Mouse (Mus musculus): ENCODE data around the gene Rasl2-9. TPM values are rescaled to one million over a fixed set of nuclear protein-coding genes. Genes with fewer than 3 reads are reported as not detected.

Rasl2-9 gene
- polyA plus RNA-seq, 1 experiment from 2014 or later = 0.80 TPM

DNA sequence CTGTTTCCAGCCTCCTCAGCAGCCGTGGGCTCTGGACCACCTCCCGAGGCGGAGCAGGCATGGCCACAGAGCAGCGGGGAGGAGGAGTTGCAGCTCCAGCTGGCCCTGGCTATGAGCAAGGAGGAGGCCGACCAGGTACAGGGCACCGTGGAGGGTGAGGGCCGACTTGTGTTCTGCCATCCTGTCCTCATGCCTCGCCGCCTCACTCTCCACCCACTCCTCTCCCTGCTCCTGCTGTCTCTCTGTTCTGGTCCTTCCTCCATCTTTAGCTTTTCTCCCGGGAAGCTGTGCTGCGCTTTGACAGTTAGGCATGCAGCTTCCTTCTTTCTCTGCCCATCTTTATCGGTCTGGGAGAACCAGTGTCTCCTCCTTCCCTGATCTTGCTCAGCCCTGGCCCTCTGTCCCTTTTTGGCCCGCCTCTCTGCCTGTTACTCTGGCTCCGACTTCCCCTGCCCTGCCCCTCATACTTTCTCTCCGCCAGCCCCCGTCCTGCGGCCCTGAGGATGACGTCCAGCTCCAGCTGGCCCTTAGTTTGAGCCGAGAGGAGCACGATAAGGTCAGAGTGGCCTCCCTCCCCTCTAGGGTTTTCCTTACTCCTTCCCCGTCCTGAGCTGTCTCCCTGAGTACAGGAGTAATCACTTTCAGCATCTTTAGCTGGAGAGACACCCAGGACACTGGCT lies 32.8 kb downstream of the Rasl2-9 start:
- Histone ChIP-seq H3K4me2 (replicated peaks) (no peak overlapping the region), H3K27ac (replicated peaks) (no peak overlapping the region), H3K4me3 (replicated peaks) (no peak overlapping the region), H3K9me3 (replicated peaks) (no peaks in the 10 kb centered on the region), H3K36me3 (peaks cover 89% of the 10 kb centered on the region), H3K4me1 (no peaks in the 10 kb centered on the region), H3K9ac (no peak overlapping the region), H3K27me3 (no peaks in the 10 kb centered on the region)
- 84% methylated on average over 21 of the region's 21 CpGs for WGBS
- ATAC-seq (ENCODE audit: insufficient number of reproducible peaks, low FRiP score, low TSS enrichment, low read depth) = no peak

DNA sequence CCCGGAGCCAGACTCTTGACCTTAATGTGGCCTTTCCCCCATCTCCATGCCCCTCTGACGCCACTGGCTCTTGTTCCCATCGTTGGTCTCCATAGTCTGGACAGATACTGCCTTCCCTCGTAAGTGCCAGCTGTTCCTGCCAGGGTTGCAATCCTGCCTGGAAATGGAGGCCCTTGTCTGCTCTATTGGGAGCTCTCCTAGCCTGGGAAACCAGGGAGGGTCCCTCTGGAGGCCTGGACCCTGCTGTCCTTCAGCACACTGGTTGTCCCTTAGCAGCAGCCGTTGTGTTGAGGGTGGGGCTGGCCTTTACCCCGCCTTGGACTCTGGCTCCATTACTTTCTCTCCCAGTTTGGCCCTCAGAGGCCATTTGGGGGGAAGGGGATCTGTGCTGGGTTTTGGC lies 33.4 kb downstream of the Rasl2-9 start:
- 92% methylated on average over 6 of the region's 6 CpGs for WGBS
- no peak for ATAC-seq (ENCODE audit: insufficient number of reproducible peaks, low FRiP score, low TSS enrichment, low read depth)

DNA sequence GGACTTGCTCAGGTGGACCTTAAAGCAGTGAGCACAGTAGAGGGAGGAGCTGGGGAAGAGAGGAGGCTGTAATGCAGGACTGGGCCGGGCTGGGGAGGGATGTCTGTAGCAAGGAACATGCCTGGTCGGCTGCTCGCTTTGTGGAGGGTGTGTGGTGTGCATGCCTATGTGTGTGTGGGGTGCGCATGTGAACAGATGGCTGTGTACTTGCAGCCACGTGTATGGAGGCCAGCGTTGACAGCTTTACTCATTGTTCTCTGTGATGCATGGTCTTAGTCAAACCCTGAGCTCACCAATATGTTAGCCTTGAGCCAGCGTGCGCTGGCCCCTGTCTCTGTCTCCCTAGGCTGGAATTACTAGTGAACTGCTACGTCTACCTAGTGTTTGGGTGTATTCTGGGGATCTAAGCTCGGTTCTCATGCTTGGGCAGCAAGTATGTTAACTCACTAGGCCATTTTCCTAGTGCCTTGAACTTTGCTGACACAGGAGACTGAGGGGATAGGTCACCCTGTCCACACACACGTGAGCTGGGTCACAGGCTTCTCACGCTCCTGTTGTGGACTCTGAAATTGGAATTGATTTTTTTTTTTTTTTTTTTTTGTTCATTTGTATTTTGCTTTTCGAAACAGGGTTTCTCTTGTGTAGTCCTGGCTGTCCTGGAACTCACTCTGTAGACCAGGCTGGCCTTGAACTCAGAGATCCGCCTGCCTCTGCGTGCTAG lies 34.6 kb downstream of the Rasl2-9 start:
- no peak for ATAC-seq (ENCODE audit: insufficient number of reproducible peaks, low FRiP score, low TSS enrichment, low read depth)
- no peaks in the 10 kb centered on the region for H3K9me3 ChIP-seq (replicated peaks)
- no peak overlapping the region for H3K4me3 ChIP-seq (replicated peaks)
- WGBS = 88% methylated on average over 15 of the region's 15 CpGs
- no peaks in the 10 kb centered on the region for H3K27me3 ChIP-seq
- H3K4me2 ChIP-seq (replicated peaks) = no peak overlapping the region
- no peak overlapping the region for H3K9ac ChIP-seq
- peaks cover 88% of the 10 kb centered on the region for H3K36me3 ChIP-seq
- H3K27ac ChIP-seq (replicated peaks) = no peak overlapping the region
- H3K4me1 ChIP-seq = no peaks in the 10 kb centered on the region

More for the DNA sequence above, 33.4 kb downstream of the Rasl2-9 start:
- Histone ChIP-seq H3K36me3 (peaks cover 89% of the 10 kb centered on the region), H3K4me3 (replicated peaks) (no peak overlapping the region), H3K9me3 (replicated peaks) (no peaks in the 10 kb centered on the region), H3K4me2 (replicated peaks) (no peak overlapping the region), H3K4me1 (no peaks in the 10 kb centered on the region), H3K27me3 (no peaks in the 10 kb centered on the region), H3K27ac (replicated peaks) (no peak overlapping the region), H3K9ac (no peak overlapping the region)

DNA sequence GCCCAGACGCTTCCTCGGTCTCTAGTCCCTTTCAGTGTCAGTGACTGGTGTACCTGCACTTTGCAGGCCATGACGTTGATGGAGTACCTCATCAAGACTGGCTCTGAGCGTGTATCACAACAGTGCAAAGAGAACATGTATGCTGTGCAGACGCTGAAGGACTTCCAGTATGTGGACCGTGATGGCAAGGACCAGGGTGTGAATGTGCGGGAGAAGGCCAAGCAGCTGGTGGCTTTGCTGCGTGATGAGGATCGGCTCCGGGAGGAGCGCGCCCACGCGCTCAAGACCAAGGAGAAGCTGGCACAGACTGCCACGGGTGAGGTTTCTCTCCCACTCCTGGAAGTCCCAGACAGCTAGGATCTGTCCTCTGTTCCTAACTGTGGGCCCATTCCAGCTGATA lies 35.9 kb downstream of the Rasl2-9 start:
- Histone ChIP-seq H3K4me3 (replicated peaks) (no peak overlapping the region), H3K27me3 (no peaks in the 10 kb centered on the region), H3K9me3 (replicated peaks) (no peaks in the 10 kb centered on the region), H3K36me3 (peaks cover 83% of the 10 kb centered on the region), H3K27ac (replicated peaks) (no peak overlapping the region), H3K9ac (no peak overlapping the region), H3K4me2 (replicated peaks) (no peak overlapping the region), H3K4me1 (no peaks in the 10 kb centered on the region)
- no peak for ATAC-seq (ENCODE audit: insufficient number of reproducible peaks, low FRiP score, low TSS enrichment, low read depth)
- 95% methylated on average over 15 of the region's 15 CpGs for WGBS

DNA sequence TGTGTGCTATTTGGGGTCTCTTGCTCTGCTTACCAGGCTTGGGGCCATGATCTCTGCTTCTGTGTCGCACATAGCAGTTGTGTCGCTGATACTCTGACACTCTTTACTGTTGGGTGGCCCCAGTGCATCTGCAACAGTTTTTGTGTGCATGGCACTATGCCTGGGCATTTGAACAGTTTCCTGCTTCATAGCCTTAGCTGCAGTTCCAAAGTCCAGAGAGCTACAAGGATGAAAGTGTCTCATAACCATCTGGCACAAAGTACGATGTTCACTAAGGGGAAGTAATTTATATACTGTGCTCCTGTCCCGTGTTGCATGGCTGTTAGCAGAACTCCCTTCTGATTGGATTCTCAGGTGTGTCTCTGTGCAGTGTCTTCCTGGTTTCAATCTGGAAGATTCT lies 37.9 kb downstream of the Rasl2-9 start:
- Histone ChIP-seq H3K36me3 (peaks cover 64% of the 10 kb centered on the region), H3K9ac (no peak overlapping the region), H3K9me3 (replicated peaks) (no peaks in the 10 kb centered on the region), H3K27me3 (no peaks in the 10 kb centered on the region), H3K4me2 (replicated peaks) (no peak overlapping the region), H3K4me1 (no peaks in the 10 kb centered on the region), H3K4me3 (replicated peaks) (no peak overlapping the region), H3K27ac (replicated peaks) (no peak overlapping the region)
- 80% methylated on average over 4 of the region's 4 CpGs for WGBS
- no peak for ATAC-seq (ENCODE audit: insufficient number of reproducible peaks, low FRiP score, low TSS enrichment, low read depth)

DNA sequence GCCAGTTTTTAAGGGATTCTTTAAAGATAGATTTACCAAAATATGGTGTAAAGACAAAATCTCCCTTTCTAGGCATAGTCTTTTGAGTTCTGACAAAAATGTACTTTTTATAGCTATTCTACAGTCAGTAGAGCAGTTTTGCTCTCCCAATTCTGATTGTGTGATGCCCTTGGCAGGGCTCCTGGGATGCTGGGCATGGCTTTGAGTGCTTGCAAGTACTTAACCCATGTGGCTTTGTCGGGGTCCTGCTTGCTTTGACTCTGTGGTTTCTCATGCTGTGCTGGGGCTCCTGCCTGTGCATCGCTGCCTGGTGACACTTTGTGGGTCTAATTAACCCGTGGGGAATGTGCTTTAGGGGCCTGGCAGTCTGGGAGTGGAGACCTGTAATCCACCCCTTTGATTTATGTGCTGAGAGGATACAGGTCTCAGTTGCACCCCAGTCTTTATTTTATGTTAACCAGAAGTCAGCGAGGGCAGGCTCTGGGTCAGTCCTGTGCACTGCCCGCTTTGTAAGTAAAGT lies 38.8 kb downstream of the Rasl2-9 start:
- Histone ChIP-seq H3K4me2 (replicated peaks) (no peak overlapping the region), H3K9ac (no peak overlapping the region), H3K9me3 (replicated peaks) (no peaks in the 10 kb centered on the region), H3K27me3 (no peaks in the 10 kb centered on the region), H3K4me3 (replicated peaks) (no peak overlapping the region), H3K27ac (replicated peaks) (no peak overlapping the region), H3K4me1 (0 out of 2 replicates have a peak, but pooled peaks cover 7% of the 10 kb centered on the region), H3K36me3 (peaks cover 55% of the 10 kb centered on the region)
- ATAC-seq (ENCODE audit: insufficient number of reproducible peaks, low FRiP score, low TSS enrichment, low read depth) = no peak
- 79% methylated on average over 5 of the region's 5 CpGs for WGBS

DNA sequence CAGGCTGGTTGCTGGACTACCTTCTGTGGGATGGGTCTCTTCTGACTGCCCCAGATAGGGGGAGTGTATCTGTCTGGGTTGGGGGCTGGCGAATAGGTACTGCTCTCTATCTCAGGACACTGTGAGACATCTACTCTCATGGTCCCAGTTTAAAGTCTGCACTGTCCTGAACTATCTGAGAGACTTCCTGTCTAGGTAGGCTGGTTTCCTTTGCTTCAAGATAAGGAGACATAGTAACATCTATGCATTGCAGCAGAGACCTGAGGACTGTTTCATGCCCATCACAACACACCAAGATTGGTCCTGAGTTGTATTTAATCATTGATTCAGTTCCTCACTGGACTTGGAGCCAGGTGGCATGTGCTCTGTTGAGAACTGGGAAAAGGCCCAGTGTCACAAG lies 40.2 kb downstream of the Rasl2-9 start:
- Histone ChIP-seq H3K27ac (replicated peaks) (no peak overlapping the region), H3K4me2 (replicated peaks) (no peak overlapping the region), H3K4me1 (peaks cover 20% of the 10 kb centered on the region), H3K9me3 (replicated peaks) (no peaks in the 10 kb centered on the region), H3K9ac (no peak overlapping the region), H3K27me3 (no peaks in the 10 kb centered on the region), H3K36me3 (peaks cover 43% of the 10 kb centered on the region), H3K4me3 (replicated peaks) (no peak overlapping the region)
- WGBS = 91% methylated on average over 1 of the region's 1 CpGs
- ATAC-seq (ENCODE audit: insufficient number of reproducible peaks, low FRiP score, low TSS enrichment, low read depth) = no peak

DNA sequence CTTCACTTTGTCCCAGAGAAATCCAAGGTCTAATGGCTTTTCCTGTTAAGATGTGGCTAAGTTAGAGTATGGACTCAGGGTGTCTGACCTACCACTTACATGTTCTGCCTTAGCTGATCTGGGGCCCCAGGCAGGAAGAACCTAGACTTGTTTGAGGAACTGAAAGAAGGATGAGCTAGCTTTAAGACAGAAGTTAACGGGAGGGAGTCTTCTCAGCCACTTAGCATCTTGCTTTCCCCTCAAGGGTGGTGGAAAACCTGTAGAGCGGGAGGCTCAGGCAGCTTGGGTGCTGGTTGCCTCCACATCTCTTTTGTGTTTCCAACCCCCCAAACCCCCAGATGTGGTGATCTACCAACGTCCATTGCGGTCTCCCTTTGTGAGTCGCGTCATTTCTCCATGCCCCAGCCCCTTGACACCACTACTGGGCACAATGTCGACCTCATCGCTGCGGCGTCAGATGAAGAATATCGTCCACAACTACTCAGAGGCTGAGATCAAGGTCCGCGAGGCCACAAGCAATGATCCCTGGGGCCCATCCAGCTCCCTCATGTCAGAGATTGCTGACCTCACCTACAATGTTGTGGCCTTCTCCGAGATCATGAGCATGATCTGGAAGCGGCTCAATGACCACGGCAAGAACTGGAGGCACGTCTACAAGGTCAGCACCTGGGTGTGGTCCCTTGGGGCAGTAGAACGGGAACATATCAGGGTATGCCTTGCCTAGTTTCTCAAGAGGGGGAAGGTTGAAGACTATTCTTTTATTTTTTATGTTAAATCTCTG lies 42.2 kb downstream of the Rasl2-9 start:
- Histone ChIP-seq H3K4me1 (peaks cover 26% of the 10 kb centered on the region), H3K9ac (no peak overlapping the region), H3K4me3 (replicated peaks) (no peak overlapping the region), H3K36me3 (peaks cover 37% of the 10 kb centered on the region), H3K27me3 (no peaks in the 10 kb centered on the region), H3K9me3 (replicated peaks) (no peaks in the 10 kb centered on the region), H3K27ac (replicated peaks) (no peak overlapping the region), H3K4me2 (replicated peaks) (no peak overlapping the region)
- WGBS = 88% methylated on average over 18 of the region's 18 CpGs
- no peak for ATAC-seq (ENCODE audit: insufficient number of reproducible peaks, low FRiP score, low TSS enrichment, low read depth)

DNA sequence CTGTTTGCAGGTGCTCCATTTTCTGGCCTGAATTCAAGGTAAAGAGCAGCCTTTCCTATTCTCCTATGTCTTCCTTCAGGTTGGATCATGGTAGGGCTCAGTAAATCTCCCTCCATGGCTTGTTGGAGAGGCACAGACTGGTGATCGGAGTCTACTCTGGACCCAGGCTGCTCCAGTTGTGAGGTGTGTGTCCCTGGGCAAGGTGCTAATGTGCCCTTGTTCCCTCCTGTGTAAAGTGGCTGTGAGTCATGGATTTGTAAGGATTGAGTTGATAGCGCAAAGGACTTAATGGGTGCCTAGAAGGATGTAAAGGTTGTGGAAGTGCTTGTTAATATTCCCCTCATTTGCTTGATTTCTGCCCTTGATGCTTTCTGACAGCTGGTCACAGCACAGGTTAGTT lies 43.8 kb downstream of the Rasl2-9 start:
- Histone ChIP-seq H3K9me3 (replicated peaks) (no peaks in the 10 kb centered on the region), H3K36me3 (peaks cover 31% of the 10 kb centered on the region), H3K4me1 (peaks cover 26% of the 10 kb centered on the region), H3K9ac (no peak overlapping the region), H3K4me3 (replicated peaks) (no peak overlapping the region), H3K27ac (replicated peaks) (no peak overlapping the region), H3K4me2 (replicated peaks) (peak overlapping the region; percentile 74; the same call in 1 of the 2 replicates), H3K27me3 (no peaks in the 10 kb centered on the region)
- ATAC-seq (ENCODE audit: insufficient number of reproducible peaks, low FRiP score, low TSS enrichment, low read depth) = no peak
- 91% methylated on average over 2 of the region's 2 CpGs for WGBS

DNA sequence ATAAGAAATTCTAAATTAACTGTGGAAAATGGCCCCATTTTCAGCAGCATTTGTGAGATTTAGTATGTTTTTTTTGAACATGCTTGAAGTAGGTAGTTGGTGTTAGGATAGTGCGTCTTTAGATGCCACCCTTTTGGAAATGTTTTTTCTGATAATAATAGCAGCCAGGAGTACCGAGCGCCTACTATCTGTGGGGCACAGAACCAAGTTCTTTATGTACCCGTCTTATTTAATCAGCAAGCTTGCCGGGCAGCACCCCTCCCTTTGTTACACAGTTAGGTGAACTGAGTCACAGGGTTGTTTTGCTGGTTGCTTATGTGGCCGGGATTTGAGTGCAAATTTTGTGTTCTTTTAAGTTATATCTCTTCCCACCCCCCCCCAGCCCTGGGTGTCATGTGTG lies 44.5 kb downstream of the Rasl2-9 start:
- no peaks in the 10 kb centered on the region for H3K27me3 ChIP-seq
- H3K9ac ChIP-seq = no peak overlapping the region
- H3K4me2 ChIP-seq (replicated peaks) = peak overlapping the region; percentile 74
- H3K9me3 ChIP-seq (replicated peaks) = no peaks in the 10 kb centered on the region
- 61% methylated on average over 6 of the region's 6 CpGs for WGBS
- no peak overlapping the region for H3K27ac ChIP-seq (replicated peaks)
- H3K36me3 ChIP-seq = peaks cover 33% of the 10 kb centered on the region
- peak overlapping the region; percentile 100 for H3K4me3 ChIP-seq (replicated peaks)
- no peak for ATAC-seq (ENCODE audit: insufficient number of reproducible peaks, low FRiP score, low TSS enrichment, low read depth)
- H3K4me1 ChIP-seq = peaks cover 26% of the 10 kb centered on the region

DNA sequence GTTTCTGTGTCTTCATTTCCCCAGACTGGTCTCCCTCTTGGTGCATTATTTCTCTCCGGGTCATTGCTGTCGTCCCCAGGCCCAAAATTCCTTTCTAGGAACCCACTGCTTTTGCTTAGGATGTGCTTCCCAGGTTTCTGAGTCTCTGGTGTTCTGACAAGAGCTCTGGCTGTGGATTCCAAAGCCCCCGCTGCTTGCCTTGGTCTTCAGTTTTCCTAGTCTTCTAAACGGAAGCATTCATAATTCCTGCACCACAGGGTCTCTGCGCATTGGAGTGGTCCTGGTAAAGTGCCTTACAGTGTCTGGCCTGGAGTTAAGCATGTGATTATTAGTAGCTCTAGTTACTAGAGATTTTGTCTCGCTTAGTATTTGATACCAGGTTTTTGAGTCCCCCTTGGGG lies 44.9 kb downstream of the Rasl2-9 start:
- Histone ChIP-seq H3K4me2 (replicated peaks) (peak overlapping the region; percentile 74), H3K4me1 (peaks cover 26% of the 10 kb centered on the region), H3K36me3 (peaks cover 33% of the 10 kb centered on the region), H3K4me3 (replicated peaks) (peak overlapping the region; percentile 100), H3K9me3 (replicated peaks) (no peaks in the 10 kb centered on the region), H3K9ac (peak overlapping the region; percentile 100), H3K27ac (replicated peaks) (peak overlapping the region; percentile 95), H3K27me3 (no peaks in the 10 kb centered on the region)
- ATAC-seq (ENCODE audit: insufficient number of reproducible peaks, low FRiP score, low TSS enrichment, low read depth) = no peak
- WGBS = 10% methylated on average over 6 of the region's 6 CpGs

All from embryonic facial prominence, embryonic 15.5 days (tissue).